Mouse (Mus musculus): Measurements from ENCODE around the gene Cnot6.

Gene Cnot6

DNA sequence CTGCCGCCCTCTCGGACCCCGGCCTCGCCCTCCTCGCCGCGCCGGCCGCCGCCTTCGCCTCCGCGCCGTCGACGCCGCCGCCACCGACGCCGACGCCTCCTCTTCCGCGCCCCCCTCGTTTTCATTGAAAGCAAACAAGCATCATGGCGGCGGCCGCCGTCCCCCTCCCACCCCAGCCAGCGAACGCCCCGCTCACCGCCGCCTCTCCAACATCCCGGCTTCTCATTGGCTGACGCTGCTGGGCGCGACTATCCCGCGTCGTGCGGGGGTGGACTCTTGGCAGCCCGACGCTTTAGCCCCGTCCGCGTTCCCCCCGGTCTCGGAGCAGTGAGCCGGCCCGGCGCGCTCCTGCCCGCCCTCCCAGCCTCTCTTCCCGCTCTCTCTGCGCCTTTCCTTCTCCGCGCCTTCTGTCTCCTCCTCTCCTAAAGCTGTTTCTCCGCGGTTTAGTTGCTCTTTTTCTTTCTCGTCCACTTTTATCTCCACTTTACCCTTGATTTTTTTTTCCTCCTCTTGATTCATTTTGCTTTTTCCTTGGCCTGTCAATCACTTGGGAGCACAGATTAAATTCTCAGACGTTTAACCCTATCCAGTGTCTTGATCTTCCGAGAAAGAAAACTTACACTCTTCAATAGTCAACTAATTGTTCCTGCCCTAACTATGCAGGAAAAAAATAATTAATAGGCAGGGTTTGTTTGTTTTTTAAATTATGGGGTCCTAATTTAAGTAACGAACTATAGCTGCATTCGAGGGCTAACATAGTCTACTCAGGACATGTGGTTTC, at the start of gene Cnot6:
Cnot6 (minus strand) TSS at position 169 of the 781 bp plus-strand sequence.
- DNase-seq (ENCODE audit: low read depth, low spot score), result peak; percentile 96

- DNase-seq (ENCODE audit: low read depth, low spot score), result no peak
Measured at GRCm38 (mm10) chr11:49761130-49761529, 48.6 kb upstream of the Cnot6 start.

DNA sequence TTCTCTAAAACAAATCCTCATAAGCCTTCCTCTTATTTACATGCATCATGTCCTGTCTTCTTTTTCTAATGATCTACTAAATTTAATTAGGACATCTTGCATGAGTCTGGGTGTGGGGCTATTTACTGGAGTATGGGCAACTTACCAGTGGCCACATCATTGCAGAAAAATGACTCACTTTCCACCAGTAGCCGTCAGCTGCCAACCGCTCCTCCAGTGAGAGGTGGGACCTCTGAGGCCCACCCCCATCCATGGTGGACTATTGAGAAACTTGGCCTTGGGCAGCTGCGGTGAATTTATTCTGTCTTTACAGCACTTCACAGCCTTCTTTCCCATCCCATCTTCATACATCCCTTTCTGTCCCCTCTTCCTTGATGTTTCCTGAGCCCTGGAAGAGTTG, 45.6 kb upstream of the Cnot6 start:
- DNase-seq (ENCODE audit: low read depth, low spot score), result no peak

DNA sequence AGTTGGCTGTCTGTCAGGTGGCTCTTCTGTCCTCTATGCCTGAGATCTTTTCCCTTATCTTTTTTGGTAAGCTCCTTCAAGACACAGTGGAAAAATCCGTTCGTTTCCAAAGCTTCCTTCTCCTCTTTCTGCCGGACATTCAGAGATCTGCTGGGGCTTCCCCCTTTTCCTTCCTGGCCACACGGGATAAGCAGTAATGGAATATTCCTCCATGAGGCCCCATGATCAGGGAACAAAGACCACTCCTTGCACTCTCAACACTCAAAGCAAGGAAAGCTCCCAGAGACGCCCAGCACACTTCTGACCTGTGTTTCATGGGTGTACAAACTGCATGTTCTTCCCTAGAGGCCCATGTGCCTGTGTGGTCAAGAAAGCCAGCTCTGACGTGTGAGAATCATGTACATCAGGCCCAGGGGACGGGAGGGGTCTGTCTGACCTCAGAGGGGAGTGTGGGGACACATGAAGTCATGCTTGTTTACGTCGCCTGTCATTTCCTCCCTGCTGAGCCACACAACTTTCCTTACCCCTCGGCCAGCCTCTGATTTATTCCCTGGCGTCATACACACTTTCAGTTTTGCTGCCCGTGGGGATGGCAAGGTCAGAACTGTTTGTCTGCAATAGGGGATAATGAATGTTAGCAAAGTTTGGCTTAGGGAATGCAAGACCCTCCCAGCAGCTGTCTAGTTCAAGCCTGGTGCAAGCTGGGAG, 42.6 kb upstream of the Cnot6 start:
- DNase-seq (ENCODE audit: low read depth, low spot score), result no peak

GRCm38 (mm10) chr11:49746756-49747155, 34.2 kb upstream of the Cnot6 start:
- DNase-seq (ENCODE audit: low read depth, low spot score), result no peak

GRCm38 (mm10) chr11:49745839-49746238, 33.3 kb upstream of the Cnot6 start:
- DNase-seq (ENCODE audit: low read depth, low spot score), result no peak

- DNase-seq (ENCODE audit: low read depth, low spot score), result no peak
Measured at GRCm38 (mm10) chr11:49744981-49745380, 32.5 kb upstream of the Cnot6 start.

DNA sequence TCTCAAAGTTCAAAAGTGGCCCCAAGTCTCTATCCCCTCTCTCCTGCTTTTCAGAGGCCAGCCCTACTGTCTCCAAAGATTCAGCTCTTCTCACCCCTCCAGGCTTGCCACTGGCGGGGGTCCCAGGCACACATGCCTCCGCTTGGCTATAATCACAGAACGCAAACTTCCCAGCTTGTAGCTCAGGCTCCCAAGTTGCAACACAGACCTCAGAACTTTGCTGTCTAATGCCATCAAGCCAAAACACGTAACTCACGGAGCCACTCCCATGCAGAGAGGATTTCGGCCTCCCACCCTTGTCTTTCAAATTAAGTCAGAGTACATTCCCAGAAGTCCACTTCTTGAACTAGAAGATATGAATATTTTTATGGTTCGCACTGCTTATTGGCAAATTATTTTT, 31.1 kb upstream of the Cnot6 start:
- DNase-seq (ENCODE audit: low read depth, low spot score), result no peak

DNA sequence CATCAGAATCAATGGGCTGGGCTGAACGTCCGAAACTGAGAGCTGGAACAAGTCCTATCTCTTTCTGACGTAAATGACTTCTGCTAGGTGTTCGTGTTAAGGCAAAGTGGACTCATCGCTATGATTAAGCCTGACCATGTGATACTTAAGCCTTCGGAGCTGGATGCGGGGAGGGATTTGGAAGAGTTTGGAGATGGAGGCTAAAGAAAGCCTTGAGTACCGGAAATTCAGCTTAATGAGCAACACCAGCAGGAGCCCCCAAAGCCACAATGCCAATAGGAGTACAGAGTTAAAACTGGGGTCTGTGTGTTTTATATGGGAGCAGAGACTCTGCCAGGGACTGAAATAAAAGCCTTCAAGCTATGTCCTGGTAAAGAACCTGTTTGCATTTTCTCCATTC, 29.7 kb upstream of the Cnot6 start:
- DNase-seq (ENCODE audit: low read depth, low spot score), result no peak

DNA sequence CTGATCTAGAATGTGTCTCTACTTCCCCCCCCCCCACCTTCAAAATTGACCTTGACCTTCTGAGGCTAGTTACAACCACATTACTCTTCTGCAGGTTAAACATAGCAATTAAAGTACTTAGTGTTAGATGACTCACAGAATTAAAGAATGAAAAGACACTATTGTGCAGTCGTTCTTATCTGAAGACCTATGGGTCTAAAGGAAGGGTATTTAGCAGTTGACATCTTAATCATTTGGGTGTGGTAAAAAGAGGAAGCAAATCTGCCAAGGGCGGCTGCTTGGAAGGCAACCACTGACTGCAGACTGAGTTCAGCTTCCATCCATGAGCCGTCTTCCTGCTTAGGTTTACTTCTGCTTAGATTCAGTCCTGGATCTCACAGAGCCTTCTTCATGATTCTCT, 27.3 kb upstream of the Cnot6 start:
- DNase-seq (ENCODE audit: low read depth, low spot score), result no peak

DNA sequence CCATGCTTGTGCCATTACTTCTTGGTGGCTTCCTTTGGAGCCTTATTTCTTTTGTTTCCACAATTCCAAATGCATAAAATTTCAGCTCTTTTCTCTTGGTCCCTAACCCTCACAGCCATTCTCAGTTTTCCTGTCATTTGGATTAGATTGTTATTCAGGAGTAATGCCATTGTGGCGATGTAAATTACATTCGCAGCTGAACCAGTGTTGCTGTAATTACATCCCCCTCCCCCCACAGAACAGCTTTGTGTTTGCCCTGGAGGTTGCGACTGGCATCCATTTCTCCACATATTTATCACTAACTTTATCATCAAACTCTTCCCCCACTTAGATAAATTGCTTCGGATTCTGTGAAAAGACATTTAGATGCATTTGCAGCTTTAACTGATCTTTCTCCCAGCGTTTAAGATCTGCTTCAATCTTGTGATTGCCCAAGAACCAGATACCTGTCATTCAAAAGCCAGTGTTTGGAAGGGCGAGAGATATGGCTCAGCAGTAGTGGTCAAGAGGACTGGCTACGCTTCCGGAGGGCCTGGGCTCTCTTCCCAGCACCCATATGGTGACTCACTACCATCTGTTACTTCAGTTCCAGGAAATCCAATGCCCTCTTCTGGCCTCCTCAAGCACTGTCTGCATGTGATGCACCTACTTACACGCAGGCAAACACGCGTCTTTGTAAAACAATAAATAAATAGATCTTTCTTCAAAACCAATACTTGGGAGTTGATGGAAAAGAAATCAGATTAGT, 26.3 kb upstream of the Cnot6 start:
- DNase-seq (ENCODE audit: low read depth, low spot score), result no peak

GRCm38 (mm10) chr11:49737625-49738024, 25.1 kb upstream of the Cnot6 start:
- DNase-seq (ENCODE audit: low read depth, low spot score), result no peak

DNA sequence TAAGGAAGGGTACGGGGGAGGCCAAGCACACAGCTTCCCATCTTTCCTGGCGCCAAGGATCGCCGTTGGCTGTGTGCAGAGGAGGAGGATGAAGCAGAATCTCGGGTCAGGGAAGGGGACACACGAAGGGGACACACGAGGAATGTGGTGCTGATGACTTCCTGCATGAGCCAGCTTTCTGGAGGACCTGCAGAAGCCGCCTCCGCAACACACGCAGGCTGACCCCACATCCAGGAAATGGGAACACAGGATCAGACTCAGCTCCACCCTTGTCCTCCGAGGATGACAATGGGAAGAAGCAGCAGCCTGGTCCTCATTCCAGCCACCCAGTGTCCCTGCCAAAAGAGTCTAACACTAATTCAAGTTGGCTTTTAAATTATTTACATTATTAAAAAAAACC, 22.2 kb upstream of the Cnot6 start:
- no peak for DNase-seq (ENCODE audit: low read depth, low spot score)

GRCm38 (mm10) chr11:49730275-49730948, 17.9 kb upstream of the Cnot6 start:
- DNase-seq (ENCODE audit: low read depth, low spot score), result no peak

DNA sequence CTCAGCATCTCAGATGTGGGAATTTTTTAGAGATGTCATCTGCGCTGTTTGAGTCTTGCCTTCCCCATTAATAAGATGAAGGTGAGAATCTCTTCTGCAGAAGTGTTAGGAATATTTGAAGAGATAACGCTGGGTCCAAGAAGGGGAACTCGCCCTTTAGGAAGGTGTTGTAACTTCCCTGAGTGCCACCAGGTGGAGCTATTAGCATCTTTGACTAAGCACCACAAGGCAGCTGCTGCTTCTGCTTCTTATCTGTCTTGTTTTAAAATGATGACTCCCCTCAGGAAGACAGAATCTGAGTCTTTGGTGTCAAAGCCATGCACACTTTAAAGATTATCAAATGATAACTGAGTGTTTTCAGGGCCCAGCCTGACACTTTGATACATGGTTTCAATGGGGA, 15.4 kb upstream of the Cnot6 start:
- no peak for DNase-seq (ENCODE audit: low read depth, low spot score)

GRCm38 (mm10) chr11:49726800-49727199, 14.3 kb upstream of the Cnot6 start:
- no peak for DNase-seq (ENCODE audit: low read depth, low spot score)

DNA sequence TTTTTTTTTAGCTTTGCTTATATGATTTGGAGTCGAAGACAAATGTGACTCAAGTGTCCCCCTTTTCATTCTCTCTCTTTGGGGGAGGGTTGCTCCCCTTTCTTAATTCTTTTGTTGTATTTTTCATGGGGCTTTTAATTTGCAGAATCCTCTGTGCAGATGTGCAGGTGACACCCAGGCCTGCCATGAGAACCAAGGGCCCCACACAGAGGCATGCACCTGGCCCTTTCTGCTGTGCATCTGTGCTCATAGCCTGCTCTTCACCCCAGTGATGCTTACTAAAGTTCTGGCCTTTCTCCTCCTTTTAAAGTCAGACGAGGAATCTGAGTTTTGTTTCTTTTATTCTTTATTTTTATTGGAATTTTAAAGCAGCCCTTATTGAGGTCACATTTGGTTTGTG, 12.2 kb upstream of the Cnot6 start:
- no peak for DNase-seq (ENCODE audit: low read depth, low spot score)

DNA sequence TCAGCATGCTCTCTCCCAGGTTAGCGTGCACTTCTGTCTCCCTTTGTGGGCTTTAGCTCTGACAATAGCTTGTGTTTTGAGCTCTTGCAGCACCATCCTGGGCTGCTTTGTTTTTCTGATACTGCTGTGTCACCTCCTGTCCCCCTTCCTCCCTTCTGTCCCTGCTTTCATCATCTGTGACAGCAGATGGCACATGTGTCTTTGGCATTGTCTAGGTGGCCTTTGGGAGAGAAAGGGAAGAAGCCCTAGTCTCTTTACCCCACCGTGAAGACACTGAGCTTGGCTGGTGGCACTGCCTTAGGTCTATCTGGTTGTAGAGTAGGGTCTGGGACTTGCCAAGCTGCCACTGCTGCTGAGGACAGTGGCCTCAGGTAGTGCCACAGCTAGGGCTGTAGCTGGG, 10.8 kb upstream of the Cnot6 start:
- no peak for DNase-seq (ENCODE audit: low read depth, low spot score)

GRCm38 (mm10) chr11:49722692-49723091, 10.2 kb upstream of the Cnot6 start:
- DNase-seq (ENCODE audit: low read depth, low spot score), result no peak

DNA sequence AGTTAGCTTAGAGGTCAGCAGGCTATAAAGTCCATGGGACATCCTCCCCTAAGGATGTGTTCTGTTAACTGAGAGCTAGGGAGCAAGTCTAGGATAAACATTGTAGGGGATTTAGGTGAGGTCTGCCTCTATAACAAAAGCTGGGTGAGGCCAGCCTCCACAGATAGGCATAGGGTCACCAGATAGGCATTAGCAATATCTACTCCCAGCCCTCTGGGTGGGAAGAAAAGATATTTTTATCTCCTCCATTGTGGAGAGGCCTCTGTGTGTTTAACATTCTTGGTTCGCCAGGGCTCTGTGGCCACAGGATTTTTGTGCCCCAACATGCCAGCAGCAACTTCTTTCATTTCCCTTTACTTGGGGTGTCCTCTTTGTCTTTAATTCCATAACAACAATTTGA, 8.8 kb upstream of the Cnot6 start:
- DNase-seq (ENCODE audit: low read depth, low spot score), result no peak

- DNase-seq (ENCODE audit: low read depth, low spot score), result no peak
Measured at GRCm38 (mm10) chr11:49719466-49720151, 7.1 kb upstream of the Cnot6 start.
